Mouse (Mus musculus) limb, embryonic 13.5 days (tissue): Measurements from ENCODE around the gene Slain1. TPM values are rescaled to one million over a fixed set of nuclear protein-coding genes. Genes with fewer than 3 reads are reported as not detected.
"Not testable (repeated sequence)": the region's sequence is repeated elsewhere in the genome, so short reads cannot be mapped to it uniquely, and the experiment has no call there.

Experiments used
- ATAC-seq: fragments of 200-750 bp; cut with Nextera tagmentation; 2 replicates; pipeline ENCODE4 v1.8.0; 2017; ENCODE audit warnings: low read depth, moderate number of reproducible peaks, moderate TSS enrichment; ENCODE audit not compliant: low FRiP score
- H3K27ac ChIP-seq: fragments of 300-500 bp; sonication (generic); 2 replicates; pipeline ENCODE4 v1.5.1; 2015; ENCODE audit warnings: inconsistent platforms, mild to moderate bottlenecking, moderate library complexity
- H3K27me3 ChIP-seq: fragments of 300-500 bp; sonication (generic); 2 replicates; pipeline ENCODE4 v1.6.1; 2015; ENCODE audit warnings: mild to moderate bottlenecking, inconsistent platforms
- H3K36me3 ChIP-seq: fragments of 300-500 bp; sonication (generic); 2 replicates; pipeline ENCODE4 v1.6.1; 2015; ENCODE audit warnings: inconsistent platforms, mild to moderate bottlenecking, moderate library complexity
- H3K4me1 ChIP-seq: fragments of 300-500 bp; sonication (generic); 2 replicates; pipeline ENCODE4 v1.6.1; 2015; ENCODE audit warnings: inconsistent platforms
- H3K4me2 ChIP-seq: fragments of 300-500 bp; sonication (generic); replicated peaks from 2 replicates; pipeline ENCODE4 v1.6.1; 2015; ENCODE audit warnings: inconsistent platforms, mild to moderate bottlenecking, moderate library complexity
- H3K4me3 ChIP-seq: fragments of 300-500 bp; sonication (generic); 2 replicates; pipeline ENCODE4 v1.5.1; 2015; ENCODE audit warnings: moderate library complexity, mild to moderate bottlenecking, inconsistent platforms
- H3K9ac ChIP-seq: fragments of 300-500 bp; sonication (generic); 2 replicates; pipeline ENCODE4 v1.6.1; 2015; ENCODE audit warnings: mild to moderate bottlenecking, inconsistent platforms
- H3K9me3 ChIP-seq: fragments of 300-500 bp; sonication (generic); 2 replicates; pipeline ENCODE4 v1.6.1; 2016; ENCODE audit warnings: inconsistent platforms
- WGBS: fragments of 180-500 bp; shearing (Covaris S2); methylation state at CpG from one replicate; pipeline ENCODE4 v1.1.7; 2015; 5-methylcytosine and 5-hydroxymethylcytosine counted together
- polyA plus RNA-seq: library from polyadenylated mRNA; unstranded; fragments of >200 nt; fragmentation: Nextera tagmentation; extraction: Ambion mirVana; gene quantifications from 2 replicates; pipeline ENCODE4 v1.2.1, GENCODE M21; 2015

The Slain1 gene
- polyA plus RNA-seq, 1 experiment from 2014 or later: 1.5 TPM

GRCm38 (mm10) chr14:103728951-103729725 lies 79.1 kb downstream of the Slain1 start:
- Histone ChIP-seq H3K9ac (no peak overlapping the region), H3K4me3 (no peak overlapping the region), H3K4me2 (no peak overlapping the region), H3K36me3 (no peaks in the 10 kb centered on the region), H3K27me3 (no peaks in the 10 kb centered on the region), H3K27ac (no peak overlapping the region), H3K4me1 (no peaks in the 10 kb centered on the region), H3K9me3 (no peaks in the 10 kb centered on the region; the same call in 1 of the 2 replicates)
- WGBS: 62% methylated on average over 23 of the region's 23 CpGs
- no peak for ATAC-seq

GRCm38 (mm10) chr14:103729760-103730367 lies 79.8 kb downstream of the Slain1 start:
- H3K4me3 ChIP-seq: no peak overlapping the region
- H3K9me3 ChIP-seq: no peaks in the 10 kb centered on the region; the same call in 1 of the 2 replicates
- H3K4me2 ChIP-seq: no peak overlapping the region
- 28% methylated on average over 11 of the region's 11 CpGs for WGBS
- ATAC-seq: no peak
- no peaks in the 10 kb centered on the region for H3K27me3 ChIP-seq
- no peaks in the 10 kb centered on the region for H3K4me1 ChIP-seq
- H3K27ac ChIP-seq: no peak overlapping the region
- no peaks in the 10 kb centered on the region for H3K36me3 ChIP-seq
- no peak overlapping the region for H3K9ac ChIP-seq

- Histone ChIP-seq H3K27ac (no peak overlapping the region), H3K4me1 (no peaks in the 10 kb centered on the region), H3K4me3 (no peak overlapping the region), H3K36me3 (no peaks in the 10 kb centered on the region), H3K4me2 (no peak overlapping the region), H3K27me3 (no peaks in the 10 kb centered on the region), H3K9ac (no peak overlapping the region), H3K9me3 (no peaks in the 10 kb centered on the region)
- ATAC-seq: no peak
- 66% methylated on average over 1 of the region's 1 CpGs for WGBS
Measured at GRCm38 (mm10) chr14:103732626-103733025, 82.6 kb downstream of the Slain1 start.

GRCm38 (mm10) chr14:103741216-103741615 lies 91.2 kb downstream of the Slain1 start:
- H3K36me3 ChIP-seq: no peaks in the 10 kb centered on the region
- no peaks in the 10 kb centered on the region for H3K4me1 ChIP-seq
- H3K9ac ChIP-seq: no peak overlapping the region
- WGBS: 89% methylated on average over 7 of the region's 7 CpGs
- ATAC-seq: no peak
- no peaks in the 10 kb centered on the region for H3K9me3 ChIP-seq
- no peaks in the 10 kb centered on the region for H3K27me3 ChIP-seq
- no peak overlapping the region for H3K4me2 ChIP-seq
- H3K4me3 ChIP-seq: no peak overlapping the region
- H3K27ac ChIP-seq: no peak overlapping the region

GRCm38 (mm10) chr14:103742150-103742549 lies 92.1 kb downstream of the Slain1 start:
- H3K36me3 ChIP-seq: no peaks in the 10 kb centered on the region
- H3K4me1 ChIP-seq: no peaks in the 10 kb centered on the region
- H3K9me3 ChIP-seq: no peaks in the 10 kb centered on the region
- no peak overlapping the region for H3K4me2 ChIP-seq
- no peak overlapping the region for H3K9ac ChIP-seq
- no peak overlapping the region for H3K27ac ChIP-seq
- no peak for ATAC-seq
- H3K4me3 ChIP-seq: no peak overlapping the region
- WGBS: 84% methylated on average over 8 of the region's 8 CpGs
- no peaks in the 10 kb centered on the region for H3K27me3 ChIP-seq

- Histone ChIP-seq H3K27me3 (no peaks in the 10 kb centered on the region), H3K4me3 (no peak overlapping the region), H3K4me2 (no peak overlapping the region), H3K9ac (no peak overlapping the region), H3K9me3 (no peaks in the 10 kb centered on the region), H3K27ac (no peak overlapping the region), H3K36me3 (no peaks in the 10 kb centered on the region), H3K4me1 (no peaks in the 10 kb centered on the region)
- 56% methylated on average over 6 of the region's 6 CpGs for WGBS
- ATAC-seq: no peak
Measured at GRCm38 (mm10) chr14:103747345-103747744, 97.3 kb downstream of the Slain1 start.

GRCm38 (mm10) chr14:103750638-103751037 lies 100.6 kb downstream of the Slain1 start:
- H3K9me3 ChIP-seq, ATAC-seq, H3K4me2 ChIP-seq, H3K27me3 ChIP-seq, H3K9ac ChIP-seq, H3K27ac ChIP-seq, H3K36me3 ChIP-seq, H3K4me3 ChIP-seq, H3K4me1 ChIP-seq: not testable (repeated sequence)
- WGBS: 87% methylated on average over 4 of the region's 4 CpGs

- Histone ChIP-seq H3K4me2 (no peak overlapping the region), H3K4me1 (no peaks in the 10 kb centered on the region), H3K4me3 (no peak overlapping the region), H3K36me3 (no peaks in the 10 kb centered on the region), H3K9me3 (no peaks in the 10 kb centered on the region), H3K27me3 (no peaks in the 10 kb centered on the region), H3K27ac (no peak overlapping the region), H3K9ac (no peak overlapping the region)
- ATAC-seq: no peak
Measured at GRCm38 (mm10) chr14:103751384-103751783, 101.4 kb downstream of the Slain1 start.

- 82% methylated on average over 7 of the region's 7 CpGs for WGBS
- Histone ChIP-seq H3K4me1 (no peaks in the 10 kb centered on the region), H3K4me3 (no peak overlapping the region), H3K9ac (no peak overlapping the region), H3K27ac (no peak overlapping the region), H3K9me3 (no peaks in the 10 kb centered on the region), H3K36me3 (no peaks in the 10 kb centered on the region), H3K4me2 (no peak overlapping the region), H3K27me3 (no peaks in the 10 kb centered on the region)
- no peak for ATAC-seq
Measured at GRCm38 (mm10) chr14:103752773-103753172, 102.7 kb downstream of the Slain1 start.

GRCm38 (mm10) chr14:103754041-103754440 lies 104.0 kb downstream of the Slain1 start:
- Histone ChIP-seq H3K27me3 (no peaks in the 10 kb centered on the region), H3K9me3 (no peaks in the 10 kb centered on the region), H3K36me3 (no peaks in the 10 kb centered on the region), H3K27ac (no peak overlapping the region), H3K9ac (no peak overlapping the region), H3K4me3 (no peak overlapping the region), H3K4me2 (no peak overlapping the region), H3K4me1 (no peaks in the 10 kb centered on the region)
- ATAC-seq: no peak
- 70% methylated on average over 7 of the region's 7 CpGs for WGBS

GRCm38 (mm10) chr14:103754465-103754864 lies 104.4 kb downstream of the Slain1 start:
- Histone ChIP-seq H3K4me1 (no peaks in the 10 kb centered on the region), H3K27ac (no peak overlapping the region), H3K9ac (no peak overlapping the region), H3K36me3 (no peaks in the 10 kb centered on the region), H3K9me3 (no peaks in the 10 kb centered on the region), H3K4me3 (no peak overlapping the region), H3K4me2 (no peak overlapping the region), H3K27me3 (no peaks in the 10 kb centered on the region)
- WGBS: 78% methylated on average over 9 of the region's 9 CpGs
- no peak for ATAC-seq
